Mouse (Mus musculus): ENCODE data around the gene Trpm6.

DNA sequence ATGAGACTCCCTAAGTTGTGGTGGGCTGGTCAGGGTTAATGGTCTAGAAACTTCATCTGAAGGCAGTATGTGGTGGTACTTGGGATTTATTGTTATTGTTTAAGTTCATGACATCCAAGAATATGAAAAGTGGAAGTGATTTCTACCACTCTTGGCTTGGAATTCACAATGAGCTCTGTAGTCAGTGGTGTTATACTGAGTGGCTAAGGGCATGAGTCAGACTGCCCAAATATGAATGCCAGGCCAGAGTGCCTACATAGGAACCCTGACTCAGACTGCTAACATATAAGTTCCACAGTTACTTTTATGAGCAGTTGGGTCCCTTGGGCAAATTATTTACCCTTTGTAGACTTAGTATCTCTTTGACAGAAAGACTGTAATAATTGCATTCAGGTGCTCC is 7.4 kb downstream of the Trpm6 start:
- TF ChIP-seq CTCF (IDR thresholded peaks at IDR 0.05; ENCODE audit: low read depth) (no peak), EP300 (IDR thresholded peaks at IDR 0.05; ENCODE audit: low read depth) (no peak)

Measured in heart, postnatal 0 days (tissue).